Mouse (Mus musculus) cerebellum, adult 8-10 months (tissue): ENCODE data around the gene Ccdc115.

ENCODE experiments used
- DNase-seq: peaks from one replicate; pipeline ENCODE4 v3.0.0; 2022

Ccdc115 gene

DNA sequence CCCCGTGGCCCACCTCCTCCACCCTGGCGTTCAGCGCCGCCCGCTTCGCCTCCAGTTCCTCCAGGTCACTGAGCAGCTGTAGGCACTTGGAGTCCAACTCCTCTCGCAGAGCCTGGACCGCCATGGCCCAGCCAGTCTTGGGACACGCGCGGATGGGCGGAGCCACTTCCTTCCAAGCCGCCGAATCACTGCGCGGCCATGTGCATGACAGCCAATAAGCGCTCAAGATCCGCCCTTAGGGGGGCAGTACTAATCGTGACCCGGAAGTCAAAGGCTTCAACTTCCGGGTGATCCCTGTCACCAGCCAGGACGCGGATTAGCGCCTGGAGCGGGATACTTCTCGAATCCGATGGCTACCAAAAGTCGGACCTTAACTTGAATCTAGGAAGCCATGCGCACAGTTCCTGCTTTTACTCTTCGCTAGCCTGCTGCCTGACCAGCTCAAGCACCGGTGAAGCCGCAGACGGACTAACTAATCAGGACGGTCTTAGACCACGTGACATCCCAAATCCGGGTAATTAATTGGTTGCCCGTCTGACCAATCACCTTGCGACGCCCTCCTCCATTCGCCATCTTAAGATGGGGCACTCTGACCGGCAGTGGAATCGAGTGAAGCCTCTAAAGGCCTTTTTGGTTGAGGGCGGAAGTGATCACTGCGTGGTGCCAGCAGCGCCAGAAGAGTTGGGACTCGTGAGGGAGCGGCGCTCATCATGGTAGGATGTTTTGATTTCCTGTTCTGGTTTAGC is at the start of gene Ccdc115, which contains the start of gene Imp4:
TSS of gene Ccdc115 (minus strand) at position 458 of the 746 bp plus-strand sequence.
TSS of gene Imp4 (plus strand) at position 637 of the 746 bp plus-strand sequence.
- peak; percentile 93 for DNase-seq

DNA sequence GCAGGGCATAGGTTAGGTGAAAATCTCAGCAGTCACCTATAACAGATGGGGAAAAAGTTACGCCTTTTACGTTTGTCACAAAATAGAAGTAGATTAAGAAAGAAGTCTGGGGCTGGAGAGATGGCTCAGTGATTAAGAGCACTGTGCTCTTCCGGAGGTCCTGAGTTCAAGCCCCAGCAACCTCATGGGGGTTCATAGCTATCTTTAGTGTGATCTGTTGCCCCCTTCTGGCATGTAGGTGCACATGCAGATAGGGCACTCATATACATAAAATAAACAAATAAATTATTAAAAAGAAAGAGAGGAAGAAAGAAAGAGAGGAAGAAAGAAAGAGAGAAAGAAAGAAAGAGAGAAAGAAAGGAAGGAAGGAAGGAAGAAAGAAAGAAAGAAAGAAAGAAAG is 47.9 kb upstream of the Ccdc115 start:
- no peak for DNase-seq

DNA sequence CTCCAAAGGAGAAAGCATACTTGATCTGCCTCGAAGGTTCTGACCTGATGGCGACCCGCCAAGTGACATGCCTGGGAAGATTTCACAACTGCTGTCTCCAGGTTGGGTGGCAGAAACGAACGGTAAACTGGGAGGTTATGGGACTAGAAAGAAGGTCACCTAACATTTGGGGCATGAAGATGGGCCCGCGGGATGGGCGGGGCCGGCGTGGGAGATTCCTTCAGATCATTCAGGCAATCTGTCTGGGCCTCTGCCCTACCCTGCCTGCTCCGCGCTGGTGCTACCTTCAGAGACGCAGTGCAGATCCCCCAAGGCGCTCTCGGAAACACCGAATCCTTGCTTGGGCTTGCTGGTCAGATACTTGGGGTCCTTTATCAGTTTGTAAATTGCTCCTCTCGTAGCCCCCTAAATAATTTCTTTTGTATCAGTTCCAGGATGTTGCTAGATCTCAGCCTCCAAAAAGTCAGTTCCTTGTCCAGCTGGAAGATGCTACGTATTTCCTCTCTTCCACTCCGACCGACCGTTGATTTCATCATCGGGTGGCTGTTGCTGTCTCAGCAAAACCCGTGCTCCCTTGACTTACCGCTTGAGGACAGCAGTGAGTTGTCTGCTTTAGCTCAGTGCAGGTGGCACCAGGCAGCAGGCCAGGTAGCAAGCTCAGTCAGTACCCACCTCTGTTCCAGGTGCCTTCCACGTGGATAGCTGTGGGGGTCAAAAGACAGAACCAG is 46.2 kb upstream of the Ccdc115 start:
- DNase-seq = peak; percentile 78

DNA sequence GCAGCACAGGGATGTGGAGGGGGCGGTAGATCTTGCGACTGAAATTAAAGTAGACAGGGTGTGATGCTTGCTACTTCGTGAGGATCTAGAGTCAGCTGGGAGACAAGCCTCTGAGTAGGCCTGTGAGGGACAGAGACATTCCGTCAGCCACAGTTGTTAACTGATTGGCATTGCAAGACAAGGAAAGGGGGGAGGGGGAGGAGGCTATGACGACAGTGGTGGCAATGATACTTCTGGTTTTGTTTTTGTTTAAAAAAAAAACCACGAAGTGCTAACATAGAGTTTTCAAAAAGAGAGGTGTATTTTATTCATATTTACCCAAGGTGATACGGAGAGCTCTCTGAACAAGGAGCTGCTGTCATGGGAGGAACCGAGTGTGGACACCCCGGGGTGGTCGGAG is 45.0 kb upstream of the Ccdc115 start:
- DNase-seq = no peak

DNA sequence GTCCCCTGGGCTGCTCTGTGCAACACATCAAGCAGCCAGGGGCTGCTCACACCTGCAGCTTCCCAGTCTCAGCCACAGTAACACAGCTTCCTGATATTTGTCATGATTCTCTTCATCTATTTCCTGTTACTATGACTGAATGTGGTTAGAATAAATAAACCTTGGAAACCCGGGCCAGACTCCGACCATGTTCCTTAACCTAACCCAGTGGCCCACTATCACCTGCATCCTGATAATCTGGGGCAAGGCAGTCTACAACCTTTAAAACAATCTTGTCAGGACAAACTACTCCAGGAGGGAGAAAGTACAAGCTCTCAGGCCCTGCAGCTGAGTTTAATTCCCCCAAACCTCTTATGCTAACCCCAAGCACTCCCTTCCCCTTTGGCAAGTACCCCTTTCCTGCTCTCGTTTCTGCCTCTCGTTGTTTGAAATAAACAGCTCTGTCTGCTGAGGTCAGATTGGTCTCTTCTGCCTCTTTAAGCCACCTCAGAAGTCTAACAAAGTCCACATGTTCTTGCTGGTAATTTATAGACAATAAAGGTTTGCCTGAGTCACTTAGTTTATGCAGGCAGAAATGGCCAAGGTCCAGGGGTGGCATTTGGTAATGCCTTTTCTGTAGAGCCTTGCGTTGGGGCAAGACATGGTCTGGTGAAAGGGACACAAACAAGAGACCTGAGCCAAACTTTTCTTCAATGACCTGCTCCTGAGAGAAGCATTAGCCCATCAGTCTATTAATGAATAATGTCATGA is 42.6 kb upstream of the Ccdc115 start:
- no peak for DNase-seq

DNA sequence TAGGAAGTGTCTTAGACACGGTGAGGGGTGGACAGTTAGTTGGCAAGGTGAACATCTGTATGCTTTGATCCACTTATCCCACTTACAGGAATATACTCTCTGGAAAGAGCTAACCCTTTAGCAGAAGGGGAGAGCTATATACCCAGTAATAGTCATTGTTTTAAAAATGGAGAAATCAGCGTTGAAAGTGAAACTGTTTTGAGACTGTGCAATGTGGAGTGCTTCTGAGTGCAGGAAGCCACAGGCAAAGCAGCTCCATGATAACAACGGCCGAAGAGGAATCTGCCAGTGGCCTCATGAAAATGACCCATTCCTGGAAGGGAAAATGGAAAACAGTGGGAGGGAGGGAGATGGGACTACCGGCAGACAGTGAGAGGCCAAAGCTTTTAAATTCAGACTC is 41.3 kb upstream of the Ccdc115 start:
- DNase-seq = no peak

DNA sequence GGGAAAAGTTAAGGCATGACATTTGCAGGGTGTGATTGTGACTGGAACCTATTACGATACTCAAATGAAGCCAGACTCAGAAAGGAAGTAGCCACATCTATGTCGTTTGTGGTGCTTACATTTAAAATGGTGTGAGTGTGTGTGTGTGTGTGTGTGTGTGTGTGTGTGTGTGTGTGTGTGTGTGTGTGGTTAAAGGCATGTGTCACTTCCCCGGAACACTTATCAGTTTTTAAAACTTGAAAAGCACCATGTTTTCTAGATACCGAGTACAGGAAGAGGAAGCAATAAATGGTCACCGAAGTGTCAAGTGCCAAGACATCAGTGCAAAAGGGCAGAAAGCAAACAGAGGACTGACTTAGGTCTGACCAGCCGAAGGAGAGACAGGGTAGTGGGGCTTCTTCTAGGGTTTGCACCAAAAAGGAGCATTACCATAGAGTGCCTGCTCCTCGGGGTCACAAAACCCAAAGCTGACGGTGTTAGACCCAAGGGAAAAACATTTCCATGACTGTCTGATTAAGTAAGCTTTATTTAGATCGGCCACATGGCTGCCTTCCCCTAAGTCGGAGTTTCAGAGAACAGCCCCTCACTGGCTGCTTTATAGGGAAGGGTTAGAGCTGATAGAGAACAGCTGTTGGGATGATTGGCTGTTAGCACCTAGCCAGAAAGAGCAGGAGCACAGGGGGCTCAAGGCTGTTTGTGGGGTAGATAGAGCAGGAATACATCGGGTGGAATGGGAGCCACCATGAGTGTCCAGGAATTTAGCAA is 39.6 kb upstream of the Ccdc115 start:
- DNase-seq = no peak

DNA sequence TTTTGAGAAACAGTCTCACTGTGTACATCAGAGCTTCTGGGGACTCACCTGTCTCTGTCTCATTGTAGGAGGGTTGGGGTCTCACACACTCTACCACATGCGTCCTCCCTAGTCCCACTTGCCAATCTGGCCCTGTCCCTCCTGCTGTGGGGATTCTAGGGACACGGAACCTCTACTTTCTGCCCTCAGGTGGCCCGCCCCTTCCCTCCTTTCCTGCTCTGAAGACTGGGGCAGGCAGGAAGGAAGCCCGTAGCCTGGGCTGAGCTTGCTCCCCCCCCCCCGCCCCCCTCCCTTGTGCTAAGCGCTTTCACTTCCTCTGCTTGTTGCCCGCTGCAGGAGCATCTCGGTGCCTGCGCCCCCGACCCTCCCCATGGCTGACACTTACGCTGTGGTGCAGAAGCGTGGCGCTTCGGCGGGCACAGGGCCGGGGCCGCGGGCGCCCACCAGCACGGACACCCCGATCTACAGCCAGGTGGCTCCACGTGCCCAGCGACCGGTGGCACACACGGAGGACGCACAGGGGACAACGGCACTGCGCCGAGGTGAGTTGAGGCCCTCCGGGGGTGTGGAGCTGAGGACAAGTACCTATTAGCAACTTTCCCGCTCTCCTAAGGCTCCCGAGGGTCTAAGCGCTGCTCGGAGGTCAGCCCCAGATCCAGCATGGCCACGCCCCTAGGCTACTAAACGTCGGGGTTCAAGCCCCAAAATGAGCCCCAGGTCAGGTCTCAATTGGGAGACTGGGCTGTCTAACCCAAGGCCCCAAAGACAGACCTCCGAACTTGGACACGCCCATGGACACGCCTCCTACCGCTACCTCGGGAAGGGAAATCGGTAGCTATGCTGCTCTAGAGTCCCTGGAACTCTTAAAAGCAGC is 33.2 kb upstream of the Ccdc115 start:
- no peak for DNase-seq

DNA sequence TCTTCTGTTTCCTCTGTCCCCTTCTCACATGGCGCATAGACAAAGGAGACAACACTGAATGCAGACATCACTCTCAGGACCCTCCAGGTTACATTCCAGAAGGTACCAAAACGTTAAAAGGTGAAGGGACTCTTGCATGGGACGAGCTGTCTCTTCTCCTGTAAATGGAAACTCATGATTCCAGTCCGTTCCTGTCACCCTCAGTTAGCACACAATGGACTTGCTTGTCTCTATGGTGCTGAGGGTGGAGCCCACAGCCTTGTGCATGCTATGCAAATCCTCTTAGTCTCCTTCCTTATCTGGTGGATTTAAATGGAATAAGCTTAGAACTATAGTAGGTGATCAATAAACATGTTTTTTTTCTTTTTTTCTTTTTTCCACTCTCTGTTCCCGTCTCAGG is 30.3 kb upstream of the Ccdc115 start:
- no peak for DNase-seq

DNA sequence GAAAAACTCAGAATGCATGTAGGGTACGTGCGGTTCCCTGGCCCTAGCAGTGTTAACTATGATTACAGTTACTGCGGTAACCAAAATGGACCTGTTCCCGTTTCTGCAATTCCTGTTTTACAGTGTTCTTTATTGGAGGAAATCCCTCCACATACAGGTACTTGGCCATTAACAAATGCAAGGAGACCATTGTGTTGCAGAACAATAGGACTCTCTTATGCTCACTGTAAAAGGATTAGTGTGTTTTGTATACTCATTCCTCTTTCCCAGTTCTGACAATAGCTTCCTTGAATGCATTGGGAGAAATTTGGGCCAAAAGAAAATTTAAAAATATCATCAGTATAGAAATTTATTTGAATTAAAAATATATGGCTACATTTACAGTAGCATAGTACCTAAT is 29.0 kb upstream of the Ccdc115 start:
- no peak for DNase-seq

DNA sequence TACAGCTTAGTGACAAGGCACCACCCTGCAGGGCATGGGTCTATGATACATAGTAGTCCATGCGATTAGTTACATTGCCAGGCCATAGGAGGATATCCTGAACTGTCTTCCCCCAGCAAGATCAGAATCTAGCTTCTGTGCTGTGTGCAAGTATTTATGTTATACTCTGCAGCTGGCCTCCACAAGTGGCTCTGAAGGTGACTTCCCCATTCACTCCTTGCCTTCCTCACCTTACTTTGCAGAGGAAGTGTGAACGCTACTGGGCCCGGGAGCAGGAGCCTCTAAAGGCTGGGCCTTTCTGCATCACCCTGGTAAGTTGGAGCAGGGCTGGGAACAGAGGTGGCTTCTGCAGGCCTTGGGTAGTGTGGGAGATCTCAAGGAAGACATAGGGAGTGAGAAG is 28.6 kb upstream of the Ccdc115 start:
- DNase-seq = no peak

DNA sequence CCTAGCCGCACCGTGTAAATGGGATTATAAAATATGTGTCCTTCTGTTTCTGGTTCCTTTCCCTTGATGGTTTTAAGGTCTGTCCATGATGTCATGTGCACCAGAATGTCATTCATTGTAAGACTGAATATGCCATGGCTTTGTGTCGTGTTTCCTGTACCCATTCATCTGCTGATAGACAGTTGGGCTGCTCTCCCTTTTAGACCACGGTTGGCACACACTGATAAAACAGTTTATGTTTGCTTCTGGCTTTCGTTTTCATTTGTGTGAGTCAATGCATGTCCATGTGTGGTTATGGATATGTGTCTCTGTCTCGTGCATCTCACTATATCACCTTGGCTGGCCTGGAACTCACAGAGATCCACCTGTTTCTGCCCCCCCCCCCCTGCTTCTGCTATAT is 26.0 kb upstream of the Ccdc115 start:
- no peak for DNase-seq

DNA sequence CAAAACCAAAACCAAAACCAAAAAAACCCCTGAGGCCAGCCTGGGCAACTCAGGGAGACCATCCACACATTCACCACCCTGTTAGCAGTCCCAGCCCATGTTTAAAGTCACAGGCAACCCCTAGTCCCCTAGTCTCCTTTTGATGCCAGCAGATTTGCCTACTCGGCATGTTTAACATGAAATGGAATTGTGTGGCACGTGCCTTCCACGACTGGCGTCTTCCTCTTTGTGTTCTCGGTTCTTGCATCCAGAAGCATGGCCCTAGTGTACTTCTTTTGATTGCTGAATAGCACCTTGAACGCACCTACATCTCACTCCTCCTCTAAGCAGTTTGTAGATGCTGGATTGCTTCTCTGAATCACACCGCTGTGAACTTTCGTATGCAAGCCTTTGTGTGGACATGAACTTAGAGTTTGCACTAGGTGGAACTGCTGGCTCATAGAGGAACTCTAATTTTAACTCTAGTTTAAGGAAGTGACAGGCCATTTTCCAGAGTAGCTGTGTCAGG is 24.9 kb upstream of the Ccdc115 start:
- DNase-seq = no peak

DNA sequence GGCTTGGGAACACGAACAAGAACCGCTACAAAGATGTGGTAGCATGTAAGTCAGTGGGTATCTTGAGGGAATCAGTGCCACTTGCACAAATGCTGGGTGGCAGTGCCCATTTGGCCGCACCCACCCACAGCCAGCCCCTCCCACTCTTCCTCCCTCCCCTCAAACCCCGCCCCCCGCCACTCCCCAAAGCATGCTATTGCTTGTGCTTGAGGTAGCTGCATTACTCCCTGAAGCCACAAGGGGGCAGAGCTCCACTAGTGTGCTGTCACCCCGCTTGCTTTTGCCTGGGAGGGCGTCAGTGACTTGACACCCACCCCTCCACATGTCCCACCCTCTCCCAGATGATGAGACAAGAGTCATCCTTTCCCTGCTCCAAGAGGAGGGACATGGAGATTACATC is 23.3 kb upstream of the Ccdc115 start:
- DNase-seq = peak; percentile 41

DNA sequence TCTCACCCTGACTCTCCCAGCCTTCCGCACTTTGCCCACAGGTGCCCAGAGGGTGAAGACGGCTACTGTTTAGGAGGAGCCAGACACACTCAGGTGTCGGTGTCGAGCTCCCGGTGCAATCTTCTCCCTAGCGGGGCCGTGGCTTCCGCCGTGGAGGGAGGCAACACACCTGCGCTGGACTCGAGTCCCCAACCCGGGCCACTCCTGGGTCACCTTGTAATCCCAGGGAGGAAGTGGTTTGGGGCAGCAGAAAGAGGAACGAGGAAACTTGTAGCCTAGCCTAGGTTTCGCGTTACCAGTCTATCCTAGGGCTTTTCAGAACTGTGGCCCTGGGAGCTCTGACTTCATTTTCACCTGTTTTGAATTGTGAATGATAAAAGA is 20.6 kb upstream of the Ccdc115 start:
- no peak for DNase-seq

DNA sequence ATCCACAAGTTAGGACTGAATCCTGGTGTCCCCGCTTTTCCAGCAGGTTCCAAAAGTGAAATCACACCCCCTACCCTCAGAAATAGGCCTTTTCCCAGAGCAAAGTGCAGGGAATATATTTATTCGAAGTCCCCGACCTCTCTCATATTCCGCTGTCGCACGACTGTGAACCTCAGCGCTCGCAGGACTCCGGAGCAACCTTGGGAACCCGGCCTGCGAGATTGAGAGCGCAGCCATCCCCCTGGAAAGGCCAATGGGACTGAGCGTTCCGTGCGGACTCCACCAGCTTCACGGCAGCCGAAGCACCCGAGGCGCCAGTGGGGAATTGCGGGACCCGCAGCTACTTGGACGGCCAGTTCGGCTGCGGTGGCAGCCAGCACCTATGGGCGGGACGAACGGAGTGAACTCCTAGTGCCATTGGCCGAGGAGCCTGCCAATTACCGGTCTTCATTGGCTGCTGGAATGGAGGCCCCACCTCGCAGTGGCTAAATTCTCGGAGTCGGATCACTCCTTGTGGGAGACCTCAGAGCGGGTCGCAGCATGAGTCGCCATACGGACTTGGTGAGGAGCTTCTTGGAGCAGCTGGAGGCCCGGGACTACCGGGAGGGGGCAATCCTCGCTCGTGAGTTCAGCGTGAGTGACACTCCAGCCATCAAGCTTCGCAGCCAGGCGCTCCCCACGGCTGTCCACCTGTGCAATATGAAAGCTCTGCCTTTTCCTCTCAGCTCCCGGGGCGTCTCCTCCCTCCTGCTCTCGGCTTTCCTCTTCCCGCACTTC is 20.0 kb upstream of the Ccdc115 start, which contains the start of gene Ptpn18:
TSS of gene Ptpn18 (plus strand) at position 479 of the 777 bp plus-strand sequence.
- DNase-seq = peak; percentile 96

DNA sequence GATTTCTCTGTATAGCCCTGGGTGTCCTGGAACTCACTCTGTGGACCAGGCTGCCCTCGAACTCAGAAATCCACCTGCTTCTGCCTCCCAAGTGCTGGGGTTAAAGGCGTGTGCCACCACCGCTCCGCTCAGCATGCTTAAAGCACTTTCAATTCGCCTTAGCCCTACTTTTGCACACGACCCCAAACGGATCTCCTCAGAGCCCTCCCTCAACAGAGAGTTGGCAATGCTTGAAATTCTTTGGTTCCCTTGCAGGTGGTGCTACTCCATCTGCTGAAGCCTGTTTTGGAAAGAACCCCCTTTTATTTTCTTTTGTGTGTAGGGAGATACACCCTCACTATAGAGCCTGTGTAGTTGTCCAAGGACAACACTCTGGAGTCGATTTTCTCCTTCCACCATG is 19.0 kb upstream of the Ccdc115 start:
- DNase-seq = no peak

DNA sequence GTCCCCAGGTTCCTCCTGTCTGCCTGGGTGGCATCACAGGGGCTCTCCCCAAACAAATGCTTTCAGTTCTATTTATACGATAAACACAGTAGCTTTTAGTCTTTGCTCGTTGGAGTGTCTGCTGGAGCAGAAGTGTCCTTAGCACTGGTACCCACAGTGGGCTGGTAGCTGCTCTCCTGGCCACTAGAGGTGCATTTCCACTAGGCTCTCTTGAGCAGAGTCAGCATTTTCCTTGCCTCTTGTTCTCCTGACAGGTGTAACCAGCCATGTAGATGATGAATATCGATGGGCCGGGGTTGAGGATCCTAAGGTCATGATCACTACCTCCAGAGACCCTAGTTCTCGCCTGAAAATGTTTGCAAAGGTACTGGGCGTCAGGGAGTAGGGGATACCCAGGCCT is 3.7 kb upstream of the Ccdc115 start:
- DNase-seq = no peak

DNA sequence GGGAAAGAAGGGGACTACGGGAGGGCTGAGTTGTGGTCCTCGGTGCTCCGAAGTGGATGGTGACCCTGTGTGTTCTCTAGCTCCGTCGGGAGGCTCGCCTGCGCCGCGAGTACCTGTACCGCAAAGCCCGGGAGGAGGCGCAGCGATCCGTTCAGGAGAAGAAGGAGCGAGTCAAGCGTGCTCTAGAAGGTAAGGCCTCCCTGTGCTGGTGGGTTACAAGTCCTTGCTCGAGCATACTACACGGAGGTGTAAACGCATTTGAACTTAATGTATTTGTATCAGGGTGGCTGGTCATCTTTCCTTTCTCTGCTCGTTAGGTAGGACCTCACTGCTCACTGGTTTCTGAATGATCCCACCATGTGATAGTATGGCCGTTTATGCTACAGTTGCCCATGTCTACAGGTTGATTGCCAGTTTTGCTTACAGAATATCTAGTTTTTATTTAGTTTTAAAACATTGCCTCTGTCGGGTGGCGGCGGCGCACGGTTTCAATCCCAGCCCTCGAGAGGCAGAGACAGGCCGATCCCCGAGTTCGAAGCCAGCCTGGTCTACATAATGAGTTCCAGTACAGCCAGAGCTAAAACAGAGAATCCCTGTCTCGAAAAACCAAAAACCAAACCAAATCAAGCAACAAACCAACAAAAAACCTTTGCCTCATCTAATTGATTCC is 624 bp upstream of the Ccdc115 start:
- DNase-seq = no peak

DNA sequence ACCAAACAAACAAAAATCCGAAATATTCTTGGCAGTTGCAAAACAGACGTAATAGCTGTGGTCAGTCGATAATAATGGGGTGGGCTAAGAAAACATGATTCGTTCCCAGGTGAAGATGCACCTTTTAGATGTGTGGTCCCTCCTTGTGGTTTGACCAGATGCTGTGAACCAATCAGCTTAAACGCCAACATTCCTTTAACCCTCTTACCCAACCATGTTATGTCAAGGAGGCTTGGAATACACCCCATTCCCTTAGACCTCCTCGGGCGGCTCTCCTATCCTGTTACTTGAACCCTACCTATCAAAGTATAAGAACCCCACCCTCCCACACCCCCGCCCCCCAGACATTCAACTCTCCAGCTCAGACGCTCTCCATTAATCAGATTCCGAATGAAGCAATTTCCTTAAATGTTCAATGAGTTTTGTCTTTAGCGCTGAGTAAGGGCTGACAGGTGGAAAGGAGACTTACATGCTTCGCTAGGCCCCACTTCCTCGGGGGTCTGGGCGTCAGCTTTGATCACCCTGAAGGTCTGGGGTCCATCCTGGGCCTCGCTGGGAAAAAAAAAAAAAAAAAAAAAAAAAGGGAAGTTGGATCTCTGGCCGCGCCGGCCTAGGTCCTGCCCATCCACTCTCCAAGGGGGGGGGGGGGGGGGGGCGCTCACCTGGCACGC is 956 bp downstream of the Ccdc115 start:
- DNase-seq = no peak
